Mouse (Mus musculus): ENCODE measurements at regions not wholly inside any gene's neighbourhood (a gene's known extent, or its start where the extent isn't known, plus 50 kb on each side); places are given as distances from the start of the nearest gene placed in this dataset.

GRCm38 (mm10) chr4:54430789-54431188, 514.1 kb upstream of the Zfp462 start:
- no peaks in the 10 kb centered on the region for H3K79me3 ChIP-seq (ENCODE audit: low read depth)
- H3K36me3 ChIP-seq (ENCODE audit: control insufficient read depth, insufficient read depth), result no peaks in the 10 kb centered on the region
- no peak overlapping the region for H3ac ChIP-seq (ENCODE audit: control insufficient read depth, insufficient read length, low read depth)
- no peaks in the 10 kb centered on the region for H3K27me3 ChIP-seq (ENCODE audit: control insufficient read depth, insufficient read depth, insufficient read length)
- H3K4me3 ChIP-seq (ENCODE audit: insufficient read depth, poor library complexity, severe bottlenecking), result no peak overlapping the region
- TF ChIP-seq CEBPB (IDR thresholded peaks at IDR 0.05; ENCODE audit: low read depth) (no peak), FOSL1 (IDR thresholded peaks at IDR 0.05; ENCODE audit: insufficient read depth, low read length, poor library complexity, severe bottlenecking) (no peak), MAX (IDR thresholded peaks at IDR 0.05) (no peak), CTCF (IDR thresholded peaks at IDR 0.05; ENCODE audit: control insufficient read depth, insufficient read depth, insufficient read length) (no peak), USF1 (IDR thresholded peaks at IDR 0.05; ENCODE audit: low read depth) (no peak), MYOG (IDR thresholded peaks at IDR 0.05; ENCODE audit: control insufficient read depth, extremely low read depth, insufficient read length) (no peak), MYOD1 (IDR thresholded peaks at IDR 0.05; ENCODE audit: control insufficient read depth, insufficient read length, low read depth) (no peak)
- no peaks in the 10 kb centered on the region for H3K79me2 ChIP-seq (ENCODE audit: control insufficient read depth, insufficient read depth)

DNA sequence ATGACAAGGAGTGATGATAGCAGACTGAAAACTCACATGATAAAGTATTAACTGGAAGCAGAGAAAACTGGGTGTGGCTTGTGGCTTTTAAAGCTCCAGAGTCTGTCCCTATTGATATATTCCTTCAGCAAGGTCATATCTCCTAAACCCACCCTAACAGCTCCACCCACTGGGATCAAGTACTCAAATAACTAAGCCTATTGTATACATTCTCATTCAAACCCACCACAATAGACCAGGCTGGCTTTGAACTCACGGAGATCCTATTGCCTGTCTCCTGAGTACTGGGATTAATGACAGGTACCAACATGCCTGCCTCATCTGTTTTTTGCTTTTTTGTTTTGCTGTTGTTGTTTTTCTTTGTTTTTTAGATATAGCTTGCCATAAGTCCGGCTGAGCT, 484.3 kb upstream of the Zfp462 start:
- H3K27me3 ChIP-seq (ENCODE audit: control insufficient read depth, insufficient read depth, insufficient read length), result no peaks in the 10 kb centered on the region
- no peak overlapping the region for H3ac ChIP-seq (ENCODE audit: control insufficient read depth, insufficient read length, low read depth)
- no peaks in the 10 kb centered on the region for H3K79me2 ChIP-seq (ENCODE audit: control insufficient read depth, insufficient read depth)
- H3K4me3 ChIP-seq (ENCODE audit: insufficient read depth, poor library complexity, severe bottlenecking), result no peak overlapping the region
- no peaks in the 10 kb centered on the region for H3K79me3 ChIP-seq (ENCODE audit: low read depth)
- no peaks in the 10 kb centered on the region for H3K36me3 ChIP-seq (ENCODE audit: control insufficient read depth, insufficient read depth)
- TF ChIP-seq CTCF (IDR thresholded peaks at IDR 0.05; ENCODE audit: control insufficient read depth, insufficient read depth, insufficient read length), result no peak
- no peak for TF ChIP-seq USF1 (IDR thresholded peaks at IDR 0.05; ENCODE audit: low read depth)
- no peak for TF ChIP-seq CEBPB (IDR thresholded peaks at IDR 0.05; ENCODE audit: low read depth)
- TF ChIP-seq MYOD1 (IDR thresholded peaks at IDR 0.05; ENCODE audit: control insufficient read depth, insufficient read length, low read depth), result no peak
- no peak for TF ChIP-seq MAX (IDR thresholded peaks at IDR 0.05)

- TF ChIP-seq USF1 (IDR thresholded peaks at IDR 0.05; ENCODE audit: low read depth) (no peak), MYOD1 (IDR thresholded peaks at IDR 0.05; ENCODE audit: control insufficient read depth, insufficient read length, low read depth) (no peak), MAX (IDR thresholded peaks at IDR 0.05) (no peak), FOSL1 (IDR thresholded peaks at IDR 0.05; ENCODE audit: insufficient read depth, low read length, poor library complexity, severe bottlenecking) (no peak), MYOG (IDR thresholded peaks at IDR 0.05; ENCODE audit: control insufficient read depth, extremely low read depth, insufficient read length) (no peak), CTCF (IDR thresholded peaks at IDR 0.05; ENCODE audit: control insufficient read depth, insufficient read depth, insufficient read length) (no peak), CEBPB (IDR thresholded peaks at IDR 0.05; ENCODE audit: low read depth) (no peak)
These were observed 475.7 kb upstream of the Zfp462 start for GRCm38 (mm10) chr4:54469176-54469575.

DNA sequence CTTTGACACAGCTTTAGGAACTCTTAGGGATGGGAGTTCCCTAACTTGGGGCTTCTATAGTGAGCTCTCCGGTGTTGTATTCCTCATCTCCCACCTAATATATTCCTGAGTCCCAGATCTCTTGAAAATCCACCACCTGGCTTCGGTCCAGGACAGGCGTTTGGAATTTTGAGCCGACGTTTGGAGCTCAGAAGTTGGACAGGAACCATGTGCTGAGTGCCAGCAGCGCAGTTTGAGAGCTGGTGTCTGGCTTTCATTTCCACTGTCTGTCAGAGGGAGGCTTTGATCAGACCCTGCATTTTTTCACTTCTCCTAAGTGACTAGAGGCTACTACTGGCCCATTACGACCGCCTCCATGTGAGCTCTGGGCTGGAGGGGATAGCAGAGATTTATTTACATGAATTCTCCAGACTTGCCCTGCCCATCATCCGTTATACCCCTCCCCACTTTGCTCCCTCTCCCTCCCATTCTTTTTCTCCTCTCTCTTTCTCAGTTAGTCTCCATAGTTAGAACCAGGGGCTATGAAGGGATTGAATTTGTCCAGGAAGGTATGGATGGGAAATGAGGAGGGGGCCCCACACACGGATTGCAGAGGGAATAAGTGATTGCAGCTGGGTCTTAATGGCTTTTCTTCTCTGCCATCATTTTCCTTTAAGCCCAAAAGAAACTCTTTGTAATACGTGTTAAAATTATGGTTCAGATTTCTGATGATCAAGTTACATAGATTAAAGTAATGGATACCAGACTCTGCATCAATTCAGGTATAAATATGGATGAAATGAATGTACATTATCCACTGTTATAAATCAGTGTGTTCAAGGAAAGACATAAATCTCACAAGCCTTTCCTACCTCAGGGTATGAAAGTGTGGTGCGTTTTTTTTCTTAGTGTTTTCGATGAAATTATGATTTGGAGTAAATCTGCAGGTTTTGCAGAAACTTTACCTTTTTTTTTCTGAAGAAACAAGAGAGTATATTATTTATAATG, 474.5 kb upstream of the Zfp462 start:
- Histone ChIP-seq H3K79me2 (ENCODE audit: control insufficient read depth, insufficient read depth) (no peaks in the 10 kb centered on the region), H3K36me3 (ENCODE audit: control insufficient read depth, insufficient read depth) (no peaks in the 10 kb centered on the region), H3K79me3 (ENCODE audit: low read depth) (no peaks in the 10 kb centered on the region), H3ac (ENCODE audit: control insufficient read depth, insufficient read length, low read depth) (no peak overlapping the region), H3K27me3 (ENCODE audit: control insufficient read depth, insufficient read depth, insufficient read length) (no peaks in the 10 kb centered on the region), H3K4me3 (ENCODE audit: insufficient read depth, poor library complexity, severe bottlenecking) (no peak overlapping the region)
- TF ChIP-seq CEBPB (IDR thresholded peaks at IDR 0.05; ENCODE audit: low read depth) (no peak), MAX (IDR thresholded peaks at IDR 0.05) (no peak), USF1 (IDR thresholded peaks at IDR 0.05; ENCODE audit: low read depth) (no peak), CTCF (IDR thresholded peaks at IDR 0.05; ENCODE audit: control insufficient read depth, insufficient read depth, insufficient read length) (no peak), FOSL1 (IDR thresholded peaks at IDR 0.05; ENCODE audit: insufficient read depth, low read length, poor library complexity, severe bottlenecking) (no peak), MYOG (IDR thresholded peaks at IDR 0.05; ENCODE audit: control insufficient read depth, extremely low read depth, insufficient read length) (no peak), MYOD1 (IDR thresholded peaks at IDR 0.05; ENCODE audit: control insufficient read depth, insufficient read length, low read depth) (no peak)

More at GRCm38 (mm10) chr4:54469176-54469575, 475.7 kb upstream of the Zfp462 start:
- Histone ChIP-seq H3K36me3 (ENCODE audit: control insufficient read depth, insufficient read depth) (no peaks in the 10 kb centered on the region), H3K79me2 (ENCODE audit: control insufficient read depth, insufficient read depth) (no peaks in the 10 kb centered on the region), H3K27me3 (ENCODE audit: control insufficient read depth, insufficient read depth, insufficient read length) (no peaks in the 10 kb centered on the region), H3K4me3 (ENCODE audit: insufficient read depth, poor library complexity, severe bottlenecking) (no peak overlapping the region), H3K79me3 (ENCODE audit: low read depth) (no peaks in the 10 kb centered on the region), H3ac (ENCODE audit: control insufficient read depth, insufficient read length, low read depth) (no peak overlapping the region)

GRCm38 (mm10) chr4:54471009-54471408, 473.8 kb upstream of the Zfp462 start:
- Histone ChIP-seq H3ac (ENCODE audit: control insufficient read depth, insufficient read length, low read depth) (no peak overlapping the region), H3K79me3 (ENCODE audit: low read depth) (no peaks in the 10 kb centered on the region), H3K4me3 (ENCODE audit: insufficient read depth, poor library complexity, severe bottlenecking) (no peak overlapping the region), H3K79me2 (ENCODE audit: control insufficient read depth, insufficient read depth) (no peaks in the 10 kb centered on the region), H3K27me3 (ENCODE audit: control insufficient read depth, insufficient read depth, insufficient read length) (no peaks in the 10 kb centered on the region), H3K36me3 (ENCODE audit: control insufficient read depth, insufficient read depth) (no peaks in the 10 kb centered on the region)
- TF ChIP-seq MAX (IDR thresholded peaks at IDR 0.05) (no peak), MYOD1 (IDR thresholded peaks at IDR 0.05; ENCODE audit: control insufficient read depth, insufficient read length, low read depth) (no peak), USF1 (IDR thresholded peaks at IDR 0.05; ENCODE audit: low read depth) (no peak), FOSL1 (IDR thresholded peaks at IDR 0.05; ENCODE audit: insufficient read depth, low read length, poor library complexity, severe bottlenecking) (no peak), MYOG (IDR thresholded peaks at IDR 0.05; ENCODE audit: control insufficient read depth, extremely low read depth, insufficient read length) (no peak), CTCF (IDR thresholded peaks at IDR 0.05; ENCODE audit: control insufficient read depth, insufficient read depth, insufficient read length) (no peak), CEBPB (IDR thresholded peaks at IDR 0.05; ENCODE audit: low read depth) (no peak)

Measured in C2C12 (cell line).